Mouse (Mus musculus) E14TG2a.4 (cell line): ENCODE measurements around the gene Mthfr.
A peak's percentile ranks its signal among the peaks of the same experiment; 100 is the strongest.

ENCODE experiments used
- CTCF ChIP-seq: conservative IDR thresholded peaks from 2 replicates; pipeline ENCODE4 v1.5.1; 2014; ENCODE audit warnings: low read length
- NANOG ChIP-seq: IDR thresholded peaks from 2 replicates; pipeline ENCODE4 v1.6.1; 2014; ENCODE audit warnings: borderline replicate concordance, low read length, mixed read lengths
- POU5F1 ChIP-seq: IDR thresholded peaks from 2 replicates; pipeline ENCODE4 v1.6.1; 2014; ENCODE audit warnings: low read length, borderline replicate concordance

DNA sequence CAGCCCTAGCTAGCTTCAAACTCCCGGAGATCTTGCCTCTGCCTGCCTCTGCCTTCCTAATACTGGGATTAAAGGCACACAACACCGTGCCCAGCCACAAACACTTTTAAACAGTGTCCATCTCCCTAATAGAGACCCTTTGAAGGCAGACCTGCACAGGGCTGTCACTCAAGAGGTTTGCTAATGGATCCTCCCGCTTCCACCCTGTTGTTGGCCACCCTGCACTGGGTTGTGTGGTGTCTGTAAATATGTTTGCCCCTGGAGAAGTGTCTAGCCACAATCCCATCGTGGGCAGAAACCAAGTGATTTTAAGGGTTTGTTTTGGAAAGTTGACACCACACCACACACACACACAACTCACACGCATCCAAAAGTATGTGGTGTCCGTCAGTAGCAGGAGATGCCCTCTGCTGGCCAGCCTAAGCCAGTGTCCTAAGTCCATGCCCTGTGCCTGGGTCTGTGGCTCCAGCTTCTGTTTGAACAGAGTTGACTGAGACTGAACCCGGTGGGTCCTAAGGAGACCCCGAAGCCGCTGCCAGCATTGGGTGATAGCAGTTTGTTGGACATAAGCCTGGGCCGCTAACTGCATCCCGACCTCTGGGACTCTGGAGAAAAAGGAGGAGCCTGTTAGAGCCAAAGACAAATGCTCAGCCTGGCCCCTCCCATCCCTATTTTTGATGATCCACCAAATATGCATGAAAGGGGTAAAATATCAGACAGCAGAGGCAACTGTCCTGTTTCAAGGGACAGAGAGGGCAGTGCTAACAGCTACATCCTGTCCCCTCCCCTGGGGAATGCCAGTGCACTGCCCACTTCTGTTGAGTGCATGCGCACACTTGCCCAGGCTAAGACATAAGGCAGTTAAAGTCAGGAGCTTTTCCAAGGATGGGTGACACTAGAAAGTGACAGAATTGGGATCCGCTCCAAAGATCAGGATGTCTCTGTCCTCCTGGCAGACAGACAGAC lies 21.5 kb downstream of the Mthfr start:
- TF ChIP-seq CTCF = peak; percentile 27; the same call in 1 of the 2 replicates
- TF ChIP-seq POU5F1 = no peak
- TF ChIP-seq NANOG = no peak
